Mouse (Mus musculus) liver, embryonic 14.5 days (tissue): Measurements from ENCODE around the gene Hist1h4c. TPM values are rescaled to one million over a fixed set of nuclear protein-coding genes. Genes with fewer than 3 reads are reported as not detected.
A peak's percentile ranks its signal among the peaks of the same experiment; 100 is the strongest.

ENCODE experiments used
- ATAC-seq: fragments of 200-750 bp; cut with Nextera tagmentation; 2 replicates; pipeline ENCODE4 v1.8.0; 2017; ENCODE audit warnings: moderate number of reproducible peaks, mild to moderate bottlenecking, moderate library complexity; ENCODE audit not compliant: insufficient read depth
- DNase-seq, 3 experiments: peaks; one replicate each; pipeline ENCODE4 v3.0.0-alpha.2; 2012 to 2013; ENCODE audit warnings: low read depth in 3 of 3, low spot score in 3 of 3
- H3K27ac ChIP-seq: fragments of 300-500 bp; sonication (generic); 2 replicates; pipeline ENCODE4 v1.5.1; 2014; ENCODE audit warnings: moderate library complexity, mild to moderate bottlenecking, control low read depth, inconsistent platforms
- H3K27me3 ChIP-seq: fragments of 300-500 bp; sonication (generic); 2 replicates; pipeline ENCODE4 v1.6.1; 2014; ENCODE audit warnings: mild to moderate bottlenecking, low read length, moderate library complexity; ENCODE audit not compliant: control insufficient read depth, insufficient read depth
- H3K36me3 ChIP-seq: fragments of 300-500 bp; sonication (generic); replicated peaks from 2 replicates; pipeline ENCODE4 v1.6.1; 2014; ENCODE audit warnings: low read depth; ENCODE audit not compliant: control insufficient read depth, insufficient read depth
- H3K4me1 ChIP-seq, 2 experiments: fragments of 200-500 bp in 1 of 2; fragments of 300-500 bp in 1 of 2; sonication (generic) in 1 of 2; replicated peaks; 2 replicates each; pipeline ENCODE4 v1.6.1; 2012 to 2014; ENCODE audit warnings: antibody characterized with exemption in 1 of 2, inconsistent platforms in 1 of 2, low read length in 1 of 2; ENCODE audit not compliant: control insufficient read depth in 2 of 2, insufficient read depth in 2 of 2
- H3K4me2 ChIP-seq: fragments of 300-500 bp; sonication (generic); 2 replicates; pipeline ENCODE4 v1.6.1; 2014; ENCODE audit warnings: low read depth, mild to moderate bottlenecking, control low read depth, moderate library complexity
- H3K4me3 ChIP-seq, 2 experiments: fragments of 200-500 bp in 1 of 2; fragments of 300-500 bp in 1 of 2; sonication (generic) in 1 of 2; 2 replicates each; pipeline ENCODE4 v1.5.1; 2012 to 2014; ENCODE audit warnings: low read depth in 2 of 2, low read length in 2 of 2, mild to moderate bottlenecking in 2 of 2, control low read depth in 1 of 2, inconsistent platforms in 1 of 2, moderate library complexity in 1 of 2; ENCODE audit not compliant: insufficient read depth in 1 of 2
- H3K9ac ChIP-seq: fragments of 300-500 bp; sonication (generic); replicated peaks from 2 replicates; pipeline ENCODE4 v1.6.1; 2014; ENCODE audit warnings: mild to moderate bottlenecking, control low read depth, moderate library complexity
- H3K9me3 ChIP-seq: fragments of 300-500 bp; sonication (generic); 2 replicates; pipeline ENCODE4 v1.6.1; 2016; ENCODE audit warnings: low read length, mixed read lengths; ENCODE audit not compliant: control insufficient read depth
- CTCF ChIP-seq: IDR thresholded peaks from 2 replicates; pipeline ENCODE4 v1.5.1; 2016; ENCODE audit warnings: antibody characterized with exemption, low read depth, control low read depth
- EP300 ChIP-seq: IDR thresholded peaks from 2 replicates; pipeline ENCODE4 v1.6.1; 2016; ENCODE audit warnings: antibody characterized with exemption, low read depth
- WGBS: fragments of 180-500 bp; shearing (Covaris S2); extraction: QIAGEN DNeasy Blood & Tissue Kit; methylation state at CpG from one replicate; pipeline ENCODE4 v1.1.7; 2014; ENCODE audit not compliant: insufficient replicate concordance; 5-methylcytosine and 5-hydroxymethylcytosine counted together
- polyA plus RNA-seq, 2 experiments: library from polyadenylated mRNA; depleted of rRNA in 1 of 2; stranded (reverse) in 1 of 2; unstranded in 1 of 2; fragments of >200 nt; fragmentation: Nextera tagmentation in 1 of 2; extraction: Ambion mirVana in 1 of 2; gene quantifications; 2 replicates each; pipeline versions ENCODE4 v1.2.1 to v1.2.3; 2012 to 2014

Hist1h4c gene
- polyA plus RNA-seq, 2 experiments: 6.2 to 10.1 TPM

GRCm38 (mm10) chr13:23742007-23742406 is 43.8 kb upstream of the Hist1h4c start:
- TF ChIP-seq CTCF (no peak), EP300 (no peak)
- Histone ChIP-seq H3K4me2 (peak overlapping the region; percentile 94), H3K4me1 (peaks cover 16 to 24% of the 10 kb centered on the region in 2 experiments), H3K9me3 (no peaks in the 10 kb centered on the region), H3K27ac (peak overlapping the region; percentile 87), H3K27me3 (no peaks in the 10 kb centered on the region), H3K4me3 (peak overlapping the region in 1 of 2 experiments; percentile 36; a peak in 2 of 4 replicates), H3K36me3 (no peaks in the 10 kb centered on the region), H3K9ac (peak overlapping the region; percentile 73)
- no peak for ATAC-seq
- no peak for DNase-seq

- no peak for TF ChIP-seq EP300
- no peak for TF ChIP-seq CTCF
- no peaks in the 10 kb centered on the region for H3K9me3 ChIP-seq
- H3K36me3 ChIP-seq: no peaks in the 10 kb centered on the region
- H3K27me3 ChIP-seq: no peaks in the 10 kb centered on the region
- peaks cover 16 to 24% of the 10 kb centered on the region in 2 experiments for H3K4me1 ChIP-seq
- 22% methylated on average over 5 of the region's 5 CpGs for WGBS
- H3K27ac ChIP-seq: peak overlapping the region; percentile 99
- H3K4me3 ChIP-seq: peak overlapping the region; percentile 65 to 86; a peak in 3 of 4 replicates
- ATAC-seq (no peak), DNase-seq (no peak)
- H3K9ac ChIP-seq: peak overlapping the region; percentile 97
- H3K4me2 ChIP-seq: peak overlapping the region; percentile 94
Measured at GRCm38 (mm10) chr13:23740910-23741309, 42.7 kb upstream of the Hist1h4c start.

- TF ChIP-seq EP300: peak; percentile 6; the same call in 1 of the 2 replicates
- TF ChIP-seq CTCF: no peak
- 15% methylated on average over 13 of the region's 13 CpGs for WGBS
- DNase-seq (peak in 1 of 3 experiments; percentile 62), ATAC-seq (no peak)
- Histone ChIP-seq H3K4me1 (peaks cover 16 to 22% of the 10 kb centered on the region in 2 experiments), H3K9me3 (no peaks in the 10 kb centered on the region), H3K27ac (peak overlapping the region; percentile 99), H3K4me3 (peak overlapping the region; percentile 65 to 86), H3K27me3 (no peaks in the 10 kb centered on the region), H3K36me3 (no peaks in the 10 kb centered on the region), H3K9ac (peak overlapping the region; percentile 97), H3K4me2 (peak overlapping the region; percentile 94)
Measured at GRCm38 (mm10) chr13:23740256-23740840, 42.1 kb upstream of the Hist1h4c start.

GRCm38 (mm10) chr13:23739922-23740252 is 41.6 kb upstream of the Hist1h4c start:
- WGBS: under 1% methylated on average over 14 of the region's 14 CpGs
- DNase-seq: no peak

GRCm38 (mm10) chr13:23739069-23739921 is 41.0 kb upstream of the Hist1h4c start:
- H3K4me1 ChIP-seq: peaks cover 16 to 22% of the 10 kb centered on the region in 2 experiments
- peak overlapping the region; percentile 99 for H3K27ac ChIP-seq
- ATAC-seq (peak; percentile 78), DNase-seq (peak; percentile 90 to 96 (median 93))
- H3K9me3 ChIP-seq: no peaks in the 10 kb centered on the region
- TF ChIP-seq EP300 (peak; percentile 68), CTCF (no peak; the same call in 1 of the 2 replicates)
- H3K36me3 ChIP-seq: no peaks in the 10 kb centered on the region
- under 1% methylated on average over 39 of the region's 39 CpGs for WGBS
- H3K4me2 ChIP-seq: peak overlapping the region; percentile 94
- peak overlapping the region; percentile 65 to 86 for H3K4me3 ChIP-seq
- no peaks in the 10 kb centered on the region for H3K27me3 ChIP-seq
- H3K9ac ChIP-seq: peak overlapping the region; percentile 97

More at GRCm38 (mm10) chr13:23739922-23740252, 41.6 kb upstream of the Hist1h4c start:
- Histone ChIP-seq H3K36me3 (no peaks in the 10 kb centered on the region), H3K27me3 (no peaks in the 10 kb centered on the region), H3K4me3 (peak overlapping the region; percentile 65 to 86), H3K27ac (peak overlapping the region; percentile 99), H3K4me1 (peaks cover 16 to 22% of the 10 kb centered on the region in 2 experiments), H3K9ac (peak overlapping the region; percentile 97), H3K4me2 (peak overlapping the region; percentile 94), H3K9me3 (no peaks in the 10 kb centered on the region)
- no peak for ATAC-seq
- TF ChIP-seq CTCF: no peak
- peak; percentile 11; the same call in 1 of the 2 replicates for TF ChIP-seq EP300
